Mouse (Mus musculus): ENCODE measurements around the gene Spata32. TPM values are rescaled to one million over a fixed set of nuclear protein-coding genes. Genes with fewer than 3 reads are reported as not detected.

Spata32 gene
- polyA plus RNA-seq (2012; rRNA removed), result not detected in 2 replicates

DNA sequence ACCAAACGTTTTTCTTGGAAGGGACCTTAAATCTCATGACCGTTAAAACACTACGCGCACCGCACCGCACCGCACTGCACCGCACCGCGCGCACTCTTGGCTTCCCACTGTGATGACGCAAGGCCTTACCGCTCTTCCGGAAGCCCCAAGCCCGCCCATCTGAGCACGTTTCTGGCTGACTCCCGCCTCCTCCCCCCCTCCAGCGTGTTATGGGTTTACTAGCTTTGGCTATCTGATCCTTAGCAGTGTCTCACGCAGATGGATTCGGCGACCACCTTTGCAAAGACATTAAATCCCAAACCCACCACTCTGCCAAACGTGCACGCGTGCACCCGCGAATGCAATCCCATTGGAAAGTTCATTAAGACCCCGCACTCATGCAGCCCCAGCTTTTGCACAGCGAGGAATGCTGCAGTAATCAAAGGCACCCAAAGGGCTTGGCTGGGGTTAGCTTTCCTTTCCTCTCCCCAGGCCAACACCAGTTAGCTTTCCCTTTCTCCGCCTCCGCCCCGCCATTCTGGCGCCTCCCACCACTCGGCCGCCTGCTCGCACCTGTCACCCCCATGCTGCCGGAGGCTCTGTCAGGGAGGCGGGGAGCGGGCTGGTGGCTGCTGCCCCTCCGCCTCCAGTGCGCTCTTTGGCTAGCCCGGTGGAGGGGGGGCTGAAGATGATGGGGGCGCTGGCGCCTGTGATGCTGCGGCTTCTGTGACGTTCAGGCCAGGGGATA lies at the start of gene Spata32:
Spata32 (minus strand) TSS at position 643 of the 727 bp plus-strand sequence.
- WGBS, result 3% methylated on average over 44 of the region's 45 CpGs
- TF ChIP-seq POLR2A (IDR thresholded peaks at IDR 0.05; ENCODE audit: borderline replicate concordance, extremely low read depth, low read depth, low read length) (no peak), CTCF (IDR thresholded peaks at IDR 0.05; ENCODE audit: insufficient read depth, low read length) (no peak)
- Histone ChIP-seq H3K4me1 (ENCODE audit: control insufficient read depth, insufficient read depth, low read length) (peaks cover 4% of the 10 kb centered on the region; the same call in 1 of the 2 replicates), H3K4me3 (replicated peaks; ENCODE audit: extremely low read depth, low read depth, low read length) (peak within 1 kb of the TSS; percentile 71)
- DNase-seq, result peak; percentile 47

DNA sequence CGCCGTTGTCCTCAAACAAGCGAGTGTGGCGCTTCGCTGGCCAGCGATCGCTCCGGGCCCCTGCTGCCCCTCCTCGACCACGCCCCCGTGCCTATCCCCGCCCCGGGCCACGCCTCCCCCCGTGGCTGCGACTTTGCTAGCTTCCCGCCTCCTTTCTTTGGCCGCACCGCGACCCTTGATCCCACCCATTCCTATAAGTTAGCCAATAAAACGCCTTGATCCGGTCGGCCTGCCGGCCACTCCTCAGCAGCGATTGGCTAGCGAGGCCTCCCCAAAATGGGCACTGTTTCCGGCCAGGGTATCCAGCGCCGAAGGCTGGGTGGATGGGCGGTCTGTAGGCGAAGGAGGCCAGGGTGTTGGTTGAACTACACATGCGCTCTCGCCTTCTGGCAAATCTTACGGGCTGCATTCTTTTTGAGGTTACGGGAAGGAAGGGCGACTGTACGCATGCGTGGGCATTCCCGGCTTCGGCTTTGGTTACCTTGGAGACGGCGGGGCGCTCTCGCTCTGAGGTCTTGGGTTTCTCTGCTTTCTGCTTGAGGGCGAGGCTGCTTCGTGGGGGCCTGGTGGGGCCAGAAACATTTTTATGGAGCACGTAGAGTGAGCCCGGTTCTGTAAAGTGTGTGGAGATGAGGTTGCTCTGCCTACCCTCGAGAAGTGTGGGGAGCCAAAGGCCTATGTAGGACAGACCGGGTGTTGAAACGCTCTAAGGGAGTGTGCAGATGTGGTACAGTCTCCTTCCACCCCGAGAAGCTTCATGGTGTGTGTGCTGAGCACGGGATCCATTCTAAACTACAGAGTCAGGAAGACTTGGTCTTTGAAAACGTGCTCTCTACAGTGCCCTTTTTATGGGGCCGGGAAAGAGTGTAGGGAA lies 49.4 kb upstream of the Spata32 start, which contains the start of gene Map3k14:
Map3k14 (minus strand) TSS at position 127 of the 874 bp plus-strand sequence.
- TF ChIP-seq POLR2A (IDR thresholded peaks at IDR 0.05; ENCODE audit: borderline replicate concordance, extremely low read depth, low read depth, low read length) (peak; percentile 93; the same call in 1 of the 2 replicates), CTCF (IDR thresholded peaks at IDR 0.05; ENCODE audit: insufficient read depth, low read length) (no peak)
- 2% methylated on average over 55 of the region's 55 CpGs for WGBS
- Histone ChIP-seq H3K4me1 (ENCODE audit: control insufficient read depth, insufficient read depth, low read length) (peaks cover 5% of the 10 kb centered on the region; the same call in 1 of the 2 replicates), H3K4me3 (replicated peaks; ENCODE audit: extremely low read depth, low read depth, low read length) (peak within 1 kb of the TSS; percentile 72)
- DNase-seq, result peak; percentile 100

DNA sequence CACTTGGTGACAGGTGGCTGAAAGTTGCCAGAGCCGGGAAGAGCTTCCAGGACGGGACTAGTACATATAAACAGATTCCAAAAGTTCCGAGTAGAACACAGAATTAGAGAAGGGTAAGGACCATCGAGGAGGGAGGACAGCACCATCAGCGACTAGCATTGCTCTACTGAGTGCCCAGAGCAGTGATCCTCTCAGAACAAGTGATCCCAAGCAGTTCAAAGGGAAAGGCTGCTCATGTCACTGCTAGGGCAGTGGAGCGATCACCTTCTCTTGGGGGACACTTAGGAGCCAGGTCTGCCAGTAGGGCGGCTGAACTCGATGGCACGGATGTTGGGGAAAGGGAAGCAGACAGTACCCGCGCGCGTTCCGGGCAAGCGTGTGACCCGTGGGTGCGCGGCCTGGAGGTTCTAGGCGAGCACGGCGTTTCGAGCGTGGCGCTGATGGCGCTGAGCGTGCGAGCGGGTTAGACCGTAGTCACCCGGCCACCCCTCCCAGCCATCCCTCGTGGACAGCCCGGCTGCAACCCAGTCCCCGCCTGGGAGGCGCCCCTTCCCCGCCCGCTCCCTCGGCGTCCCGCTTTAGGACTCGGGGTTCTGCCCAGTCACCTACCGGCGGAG lies 48.6 kb upstream of the Spata32 start:
- TF ChIP-seq CTCF (IDR thresholded peaks at IDR 0.05; ENCODE audit: insufficient read depth, low read length) (no peak), POLR2A (IDR thresholded peaks at IDR 0.05; ENCODE audit: borderline replicate concordance, extremely low read depth, low read depth, low read length) (no peak; the same call in 1 of the 2 replicates)
- WGBS, result under 1% methylated on average over 42 of the region's 42 CpGs
- Histone ChIP-seq H3K4me1 (ENCODE audit: control insufficient read depth, insufficient read depth, low read length) (peaks cover 12% of the 10 kb centered on the region), H3K4me3 (replicated peaks; ENCODE audit: extremely low read depth, low read depth, low read length) (peak overlapping the region; percentile 72)
- no peak for DNase-seq

DNA sequence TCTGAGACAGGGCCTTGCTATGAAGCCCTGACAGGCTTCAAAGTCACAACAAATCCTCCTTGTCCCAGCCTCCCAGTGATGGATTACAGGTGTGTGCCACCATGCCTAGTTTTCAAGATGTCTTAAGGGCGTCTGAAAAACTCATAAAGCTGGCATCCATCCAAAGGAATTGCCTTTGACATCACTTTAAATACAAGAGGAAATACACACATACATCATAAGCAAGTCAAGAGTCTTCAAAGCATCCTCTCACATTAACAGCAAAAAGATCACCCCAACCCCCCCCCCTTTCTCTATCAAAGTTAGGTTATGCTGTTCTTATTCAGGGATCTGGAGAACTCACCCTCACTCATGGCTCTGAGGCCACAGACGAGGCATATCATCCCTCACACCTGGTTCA lies 47.6 kb upstream of the Spata32 start:
- 31% methylated on average over 2 of the region's 2 CpGs for WGBS
- no peak for TF ChIP-seq POLR2A (IDR thresholded peaks at IDR 0.05; ENCODE audit: borderline replicate concordance, extremely low read depth, low read depth, low read length)
- TF ChIP-seq CTCF (IDR thresholded peaks at IDR 0.05; ENCODE audit: insufficient read depth, low read length), result no peak
- H3K4me3 ChIP-seq (replicated peaks; ENCODE audit: extremely low read depth, low read depth, low read length), result peak overlapping the region; percentile 21
- DNase-seq, result no peak
- H3K4me1 ChIP-seq (ENCODE audit: control insufficient read depth, insufficient read depth, low read length), result peaks cover 16% of the 10 kb centered on the region

DNA sequence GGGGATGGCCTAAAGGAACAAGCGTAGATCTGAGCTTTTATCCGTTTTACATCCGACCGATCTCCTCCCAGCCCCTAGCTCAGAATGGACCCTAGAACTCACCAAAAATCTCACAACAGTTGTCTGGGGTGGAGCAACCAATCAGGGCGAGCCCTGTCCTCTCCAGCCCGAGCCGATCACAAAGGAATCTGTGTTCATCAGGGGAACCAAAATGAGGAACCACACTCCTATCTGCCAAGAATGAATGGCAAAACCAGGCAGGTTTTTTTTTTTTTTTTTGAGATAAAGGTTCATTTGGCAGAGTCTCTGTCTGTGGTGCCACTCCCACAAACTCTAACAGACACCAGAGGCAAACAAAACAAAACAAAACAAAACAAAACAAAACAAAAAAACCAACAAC lies 47.0 kb upstream of the Spata32 start:
- H3K4me1 ChIP-seq (ENCODE audit: control insufficient read depth, insufficient read depth, low read length), result peaks cover 18% of the 10 kb centered on the region
- no peak for DNase-seq
- TF ChIP-seq POLR2A (IDR thresholded peaks at IDR 0.05; ENCODE audit: borderline replicate concordance, extremely low read depth, low read depth, low read length) (no peak), CTCF (IDR thresholded peaks at IDR 0.05; ENCODE audit: insufficient read depth, low read length) (no peak)
- 65% methylated on average over 7 of the region's 7 CpGs for WGBS
- H3K4me3 ChIP-seq (replicated peaks; ENCODE audit: extremely low read depth, low read depth, low read length), result no peak overlapping the region

DNA sequence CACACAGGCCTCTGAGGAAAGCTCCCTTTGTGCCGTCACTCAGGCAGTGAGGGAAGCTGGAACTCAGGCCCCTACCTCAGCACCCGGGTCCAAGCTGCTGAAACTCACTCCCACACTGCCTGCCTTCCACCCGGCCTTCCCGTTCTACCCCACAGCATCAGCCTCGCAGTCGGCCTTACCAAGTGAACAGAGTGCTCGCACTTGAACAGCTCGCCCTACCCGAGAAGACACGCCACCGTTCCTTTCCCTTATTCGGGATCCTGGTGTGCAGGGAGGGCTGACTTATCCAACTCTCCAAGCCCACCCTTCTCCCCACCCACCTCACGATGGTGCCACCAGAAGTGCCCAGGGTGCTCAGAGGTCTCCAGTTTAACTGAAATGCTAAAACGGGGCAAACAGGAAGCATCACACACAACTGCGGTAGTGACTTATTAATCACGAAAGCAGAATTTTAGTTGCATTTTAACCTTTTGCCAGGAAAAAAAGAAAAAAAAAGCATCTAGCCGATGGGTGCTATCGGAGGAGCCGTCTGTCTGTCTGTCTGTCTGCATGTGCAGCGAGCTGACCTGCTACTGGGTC lies 46.3 kb upstream of the Spata32 start:
- DNase-seq, result no peak
- peak overlapping the region; percentile 17 for H3K4me3 ChIP-seq (replicated peaks; ENCODE audit: extremely low read depth, low read depth, low read length)
- peaks cover 18% of the 10 kb centered on the region for H3K4me1 ChIP-seq (ENCODE audit: control insufficient read depth, insufficient read depth, low read length)
- TF ChIP-seq CTCF (IDR thresholded peaks at IDR 0.05; ENCODE audit: insufficient read depth, low read length) (no peak), POLR2A (IDR thresholded peaks at IDR 0.05; ENCODE audit: borderline replicate concordance, extremely low read depth, low read depth, low read length) (no peak)
- 75% methylated on average over 20 of the region's 20 CpGs for WGBS

DNA sequence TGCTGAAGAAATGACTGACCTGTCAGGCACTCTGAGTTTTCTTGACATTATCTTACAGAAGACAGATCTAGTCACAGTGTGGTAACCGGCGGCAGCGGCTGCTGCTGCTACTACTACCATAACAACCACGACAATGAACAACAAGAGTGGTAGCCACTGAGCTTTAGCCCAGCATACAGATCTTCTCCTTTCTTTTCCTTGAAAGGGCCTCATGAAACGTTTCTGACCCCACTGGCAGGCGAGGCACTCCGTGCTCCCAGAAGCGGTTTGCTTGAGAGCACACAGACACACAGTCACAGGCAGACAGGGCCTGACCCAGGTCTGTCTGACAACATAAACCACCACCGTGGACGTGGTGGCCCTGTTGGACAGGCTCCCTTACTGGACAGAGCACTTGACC lies 45.3 kb upstream of the Spata32 start:
- DNase-seq, result no peak
- Histone ChIP-seq H3K4me3 (replicated peaks; ENCODE audit: extremely low read depth, low read depth, low read length) (no peak overlapping the region), H3K4me1 (ENCODE audit: control insufficient read depth, insufficient read depth, low read length) (peaks cover 18% of the 10 kb centered on the region)
- TF ChIP-seq CTCF (IDR thresholded peaks at IDR 0.05; ENCODE audit: insufficient read depth, low read length), result no peak
- no peak for TF ChIP-seq POLR2A (IDR thresholded peaks at IDR 0.05; ENCODE audit: borderline replicate concordance, extremely low read depth, low read depth, low read length)
- WGBS, result 58% methylated on average over 10 of the region's 10 CpGs

DNA sequence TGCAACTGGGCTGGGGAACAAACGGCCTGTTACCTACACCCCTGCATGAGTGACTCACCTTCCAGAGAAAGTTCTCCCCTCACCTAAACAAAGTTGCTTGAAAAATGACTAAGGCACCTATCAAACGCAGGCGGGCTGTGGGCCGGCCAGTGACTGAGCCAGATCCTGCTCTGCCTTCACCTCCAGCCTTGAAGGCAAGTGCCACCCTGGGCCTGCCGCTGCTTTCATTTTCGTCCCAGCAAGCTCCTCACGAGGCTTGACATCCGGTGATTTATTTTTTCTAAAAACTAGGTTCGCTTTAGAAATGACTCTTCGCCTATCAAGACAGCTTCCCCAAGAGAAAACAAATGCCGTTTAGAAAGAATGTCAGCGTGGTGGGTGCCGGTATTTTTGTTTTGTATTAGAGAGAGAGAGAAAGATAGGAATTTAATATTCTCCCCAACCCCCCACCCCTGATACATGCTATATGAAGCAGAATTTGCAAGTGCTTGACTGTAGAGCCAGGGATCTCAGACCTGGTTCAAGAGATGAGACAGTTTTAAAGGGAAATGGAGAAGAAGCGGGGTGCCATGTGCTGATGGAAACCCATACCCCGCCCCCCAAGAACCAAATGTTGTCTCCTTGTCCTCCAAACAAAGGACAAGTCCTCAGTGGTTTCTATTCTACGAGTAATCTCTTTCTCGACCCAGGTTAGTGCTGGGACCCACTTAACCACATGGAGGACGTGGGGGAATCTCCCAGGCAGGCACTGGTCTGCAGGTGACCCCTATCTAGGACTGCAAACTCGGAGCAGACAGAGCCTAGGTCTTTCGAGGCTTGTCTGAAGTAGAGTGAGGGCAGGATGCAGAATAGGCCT lies 44.4 kb upstream of the Spata32 start:
- TF ChIP-seq POLR2A (IDR thresholded peaks at IDR 0.05; ENCODE audit: borderline replicate concordance, extremely low read depth, low read depth, low read length) (no peak), CTCF (IDR thresholded peaks at IDR 0.05; ENCODE audit: insufficient read depth, low read length) (no peak)
- Histone ChIP-seq H3K4me1 (ENCODE audit: control insufficient read depth, insufficient read depth, low read length) (peaks cover 16% of the 10 kb centered on the region), H3K4me3 (replicated peaks; ENCODE audit: extremely low read depth, low read depth, low read length) (peak overlapping the region; percentile 8)
- WGBS, result 38% methylated on average over 20 of the region's 20 CpGs
- DNase-seq, result no peak

Measured in lung, adult 2 months (tissue).